Mouse (Mus musculus) MEL (cell line): ENCODE results near the gene Vsig10l. TPM values are rescaled to one million over a fixed set of nuclear protein-coding genes. Genes with fewer than 3 reads are reported as not detected.

Experiments
- DNase-seq: peaks from one replicate; pipeline ENCODE4 v3.0.0; 2011; ENCODE audit warnings: low read depth, low spot score
- H3K27ac ChIP-seq: 2 replicates; pipeline ENCODE4 v1.5.1; 2012; ENCODE audit warnings: low read depth, mild to moderate bottlenecking, control low read depth, low read length, moderate library complexity; ENCODE audit not compliant: control insufficient read depth
- H3K27me3 ChIP-seq, 2 experiments: fragments of 150-350 bp in 1 of 2; sonication (generic) in 1 of 2; 2 replicates each; pipeline ENCODE4 v1.6.1; 2012; ENCODE audit warnings: low read length in 2 of 2, mild to moderate bottlenecking in 2 of 2, improper control_type of control experiment in 1 of 2, moderate library complexity in 1 of 2; ENCODE audit not compliant: insufficient read depth in 2 of 2, control insufficient read depth in 1 of 2
- H3K36me3 ChIP-seq, 2 experiments: 2 replicates each; pipeline ENCODE4 v1.6.1; 2012 to 2014; ENCODE audit warnings: low read length in 2 of 2, improper control_type of control experiment in 1 of 2, inconsistent platforms in 1 of 2, mild to moderate bottlenecking in 1 of 2; ENCODE audit not compliant: insufficient read depth in 2 of 2, control insufficient read depth in 1 of 2
- H3K4me1 ChIP-seq, 2 experiments: fragments of 150-350 bp in 1 of 2; sonication (generic) in 1 of 2; 2 replicates each; pipeline ENCODE4 v1.6.1; 2012; ENCODE audit warnings: low read length in 2 of 2, improper control_type of control experiment in 1 of 2, mild to moderate bottlenecking in 1 of 2; ENCODE audit not compliant: insufficient read depth in 2 of 2, control insufficient read depth in 1 of 2
- H3K4me3 ChIP-seq, 2 experiments: fragments of 150-350 bp in 1 of 2; sonication (generic) in 1 of 2; 2 replicates each; pipeline ENCODE4 v1.5.1; 2012; ENCODE audit warnings: low read depth in 2 of 2, low read length in 2 of 2, mild to moderate bottlenecking in 2 of 2, moderate library complexity in 2 of 2, control low read depth in 1 of 2, improper control_type of control experiment in 1 of 2; ENCODE audit not compliant: control insufficient read depth in 1 of 2, insufficient read depth in 1 of 2
- H3K79me2 ChIP-seq: 2 replicates; pipeline ENCODE4 v1.6.1; 2012; ENCODE audit warnings: mild to moderate bottlenecking, low read length, moderate library complexity; ENCODE audit not compliant: control insufficient read depth, poor library complexity, insufficient read depth
- H3K9ac ChIP-seq: 2 replicates; pipeline ENCODE4 v1.6.1; 2012; ENCODE audit warnings: low read depth, mild to moderate bottlenecking, control low read depth, low read length, moderate library complexity; ENCODE audit not compliant: control insufficient read depth, poor library complexity, severe bottlenecking
- H3K9me3 ChIP-seq: fragments of 150-350 bp; sonication (generic); replicated peaks from 2 replicates; pipeline ENCODE4 v1.6.1; 2012; ENCODE audit warnings: mild to moderate bottlenecking, low read length, improper control_type of control experiment, moderate library complexity; ENCODE audit not compliant: insufficient read depth
- BHLHE40 ChIP-seq: IDR thresholded peaks from 2 replicates; pipeline ENCODE4 v1.6.1; 2012; ENCODE audit warnings: low read depth, mild to moderate bottlenecking, inconsistent platforms, low read length, improper control_type of control experiment, borderline replicate concordance
- CHD1 ChIP-seq: IDR thresholded peaks from 2 replicates; pipeline ENCODE4 v1.6.1; 2012; ENCODE audit warnings: low read depth, mild to moderate bottlenecking, inconsistent platforms, low read length, improper control_type of control experiment
- CHD2 ChIP-seq: IDR thresholded peaks from 2 replicates; pipeline ENCODE4 v1.6.1; 2011; ENCODE audit warnings: low read length, improper control_type of control experiment
- CTCF ChIP-seq, 3 experiments: IDR thresholded peaks in 2 of 3; conservative IDR thresholded peaks in 1 of 3; 2 replicates each; pipeline ENCODE4 v1.5.1; 2011 to 2012; ENCODE audit warnings: low read length in 3 of 3, low read depth in 2 of 3, mild to moderate bottlenecking in 2 of 3, improper control_type of control experiment in 1 of 3, inconsistent platforms in 1 of 3, mixed read lengths in 1 of 3, moderate library complexity in 1 of 3; ENCODE audit not compliant: control insufficient read depth in 1 of 3, insufficient read depth in 1 of 3, poor library complexity in 1 of 3, severe bottlenecking in 1 of 3
- E2F4 ChIP-seq: IDR thresholded peaks from 2 replicates; pipeline ENCODE4 v1.6.1; 2011; ENCODE audit warnings: low read depth, low read length, improper control_type of control experiment, borderline replicate concordance
- ETS1 ChIP-seq: IDR thresholded peaks from 2 replicates; pipeline ENCODE4 v1.6.1; 2012; ENCODE audit warnings: low read depth, mild to moderate bottlenecking, inconsistent platforms, low read length, improper control_type of control experiment, moderate library complexity
- GABPA ChIP-seq: IDR thresholded peaks from 2 replicates; pipeline ENCODE4 v1.6.1; 2012; ENCODE audit warnings: low read depth, mild to moderate bottlenecking, inconsistent platforms, low read length, improper control_type of control experiment, moderate library complexity
- GATA1 ChIP-seq: IDR thresholded peaks from 2 replicates; pipeline ENCODE4 v1.6.1; 2011; ENCODE audit warnings: low read depth, low read length, improper control_type of control experiment
- MAZ ChIP-seq: IDR thresholded peaks from 2 replicates; pipeline ENCODE4 v1.6.1; 2012; ENCODE audit warnings: low read depth, mild to moderate bottlenecking, inconsistent platforms, low read length, improper control_type of control experiment
- MXI1 ChIP-seq: IDR thresholded peaks from 2 replicates; pipeline ENCODE4 v1.6.1; 2011; ENCODE audit warnings: mild to moderate bottlenecking, low read depth, low read length, improper control_type of control experiment
- MYB ChIP-seq: IDR thresholded peaks from 2 replicates; pipeline ENCODE4 v1.6.1; 2011; ENCODE audit warnings: mild to moderate bottlenecking, low read depth, low read length, improper control_type of control experiment
- POLR2A ChIP-seq, 2 experiments: IDR thresholded peaks; 2 replicates each; pipeline ENCODE4 v1.6.1; 2011 to 2012; ENCODE audit warnings: low read length in 2 of 2, mild to moderate bottlenecking in 2 of 2, control low read depth in 1 of 2, improper control_type of control experiment in 1 of 2, low read depth in 1 of 2, moderate library complexity in 1 of 2; ENCODE audit not compliant: control insufficient read depth in 1 of 2, insufficient read depth in 1 of 2, poor library complexity in 1 of 2
- RAD21 ChIP-seq: IDR thresholded peaks from 2 replicates; pipeline ENCODE4 v1.6.1; 2011; ENCODE audit warnings: mild to moderate bottlenecking, low read depth, low read length, improper control_type of control experiment
- SIN3A ChIP-seq: IDR thresholded peaks from 2 replicates; pipeline ENCODE4 v1.6.1; 2012; ENCODE audit warnings: low read length, improper control_type of control experiment, inconsistent platforms
- TCF12 ChIP-seq: IDR thresholded peaks from 2 replicates; pipeline ENCODE4 v1.6.1; 2014; ENCODE audit warnings: low read depth, mild to moderate bottlenecking, inconsistent platforms, low read length, improper control_type of control experiment, moderate library complexity
- UBTF ChIP-seq: IDR thresholded peaks from 2 replicates; pipeline ENCODE4 v1.6.1; 2012; ENCODE audit warnings: low read depth, mild to moderate bottlenecking, inconsistent platforms, low read length, improper control_type of control experiment, moderate library complexity, borderline replicate concordance; ENCODE audit not compliant: insufficient read depth
- ZMIZ1 ChIP-seq: IDR thresholded peaks from 2 replicates; pipeline ENCODE4 v1.6.1; 2012; ENCODE audit warnings: low read depth, mild to moderate bottlenecking, inconsistent platforms, low read length, improper control_type of control experiment, moderate library complexity
- ZNF384 ChIP-seq: IDR thresholded peaks from 2 replicates; pipeline ENCODE4 v1.6.1; 2012; ENCODE audit warnings: low read depth, mild to moderate bottlenecking, inconsistent platforms, low read length, improper control_type of control experiment
- polyA plus RNA-seq, 2 experiments: library from polyadenylated mRNA; stranded (reverse) in 1 of 2; unstranded in 1 of 2; fragments of >175 nt in 1 of 2; fragments of >200 nt in 1 of 2; gene quantifications; 2 replicates each; pipeline versions ENCODE4 v1.2.1 to v1.2.4; 2012; ENCODE audit warnings: low replicate concordance in 2 of 2, low read depth in 1 of 2; ENCODE audit not compliant: insufficient read length in 2 of 2, insufficient read depth in 1 of 2, missing spikeins in 1 of 2
- total RNA-seq: library from RNA; depleted of rRNA; stranded (reverse); fragments of 300-350 nt; gene quantifications from 2 replicates; pipeline ENCODE4 v1.2.3, GENCODE M21; 2012

The Vsig10l gene
- total and polyA plus RNA-seq, 3 experiments: 0.08 to 0.65 TPM; not detected in 1

- no peak for DNase-seq
Observed at GRCm38 (mm10) chr7:43464864-43465343, 2.0 kb downstream of the Vsig10l start.

GRCm38 (mm10) chr7:43465344-43466098, 2.6 kb downstream of the Vsig10l start:
- peak; percentile 87 for TF ChIP-seq BHLHE40
- TF ChIP-seq POLR2A (IDR thresholded peaks at IDR 0.05; ENCODE audit: control insufficient read depth in 1 of 2, insufficient read depth in 1 of 2, low read depth in 1 of 2, low read length in 2 of 2, poor library complexity in 1 of 2): no peak
- H3K4me3 ChIP-seq: peak overlapping the region; percentile 47 to 55
- no peaks in the 10 kb centered on the region for H3K79me2 ChIP-seq
- no peaks in the 10 kb centered on the region for H3K9me3 ChIP-seq
- no peaks in the 10 kb centered on the region; a peak in 1 of 4 replicates for H3K4me1 ChIP-seq
- H3K27me3 ChIP-seq: no peaks in the 10 kb centered on the region
- H3K27ac ChIP-seq: no peak overlapping the region
- H3K9ac ChIP-seq: no peak overlapping the region
- no peaks in the 10 kb centered on the region for H3K36me3 ChIP-seq
- peak; percentile 79 for DNase-seq

More at GRCm38 (mm10) chr7:43464864-43465343, 2.0 kb downstream of the Vsig10l start:
- H3K9me3 ChIP-seq: no peaks in the 10 kb centered on the region
- no peak for TF ChIP-seq CHD1
- TF ChIP-seq CHD2: no peak
- TF ChIP-seq E2F4: no peak
- TF ChIP-seq TCF12: no peak
- no peak for TF ChIP-seq GATA1
- no peak for TF ChIP-seq RAD21
- TF ChIP-seq ZNF384: no peak
- no peak for TF ChIP-seq GABPA
- TF ChIP-seq MAZ: no peak
- no peak for TF ChIP-seq ETS1
- TF ChIP-seq UBTF: no peak
- TF ChIP-seq ZMIZ1: no peak
- TF ChIP-seq MYB: no peak
- TF ChIP-seq MXI1: no peak
- TF ChIP-seq SIN3A: no peak
- no peak for TF ChIP-seq CTCF (IDR thresholded peaks at IDR 0.05 in 2 of 3, conservative IDR thresholded peaks at IDR 0.05 in 1 of 3; ENCODE audit: control insufficient read depth in 1 of 3, insufficient read depth in 1 of 3, low read depth in 2 of 3, low read length in 3 of 3, poor library complexity in 1 of 3, severe bottlenecking in 1 of 3)
- no peak for TF ChIP-seq BHLHE40
- TF ChIP-seq, all 39 proteins: peak for 0
- no peak overlapping the region for H3K27ac ChIP-seq
- no peaks in the 10 kb centered on the region for H3K79me2 ChIP-seq
- H3K4me3 ChIP-seq: no peak overlapping the region
- H3K36me3 ChIP-seq: no peaks in the 10 kb centered on the region
- no peak overlapping the region for H3K9ac ChIP-seq
- no peaks in the 10 kb centered on the region for H3K27me3 ChIP-seq
- H3K4me1 ChIP-seq: no peaks in the 10 kb centered on the region; a peak in 1 of 4 replicates
